Mouse (Mus musculus): ENCODE results near the gene Pde4dip.

DNA sequence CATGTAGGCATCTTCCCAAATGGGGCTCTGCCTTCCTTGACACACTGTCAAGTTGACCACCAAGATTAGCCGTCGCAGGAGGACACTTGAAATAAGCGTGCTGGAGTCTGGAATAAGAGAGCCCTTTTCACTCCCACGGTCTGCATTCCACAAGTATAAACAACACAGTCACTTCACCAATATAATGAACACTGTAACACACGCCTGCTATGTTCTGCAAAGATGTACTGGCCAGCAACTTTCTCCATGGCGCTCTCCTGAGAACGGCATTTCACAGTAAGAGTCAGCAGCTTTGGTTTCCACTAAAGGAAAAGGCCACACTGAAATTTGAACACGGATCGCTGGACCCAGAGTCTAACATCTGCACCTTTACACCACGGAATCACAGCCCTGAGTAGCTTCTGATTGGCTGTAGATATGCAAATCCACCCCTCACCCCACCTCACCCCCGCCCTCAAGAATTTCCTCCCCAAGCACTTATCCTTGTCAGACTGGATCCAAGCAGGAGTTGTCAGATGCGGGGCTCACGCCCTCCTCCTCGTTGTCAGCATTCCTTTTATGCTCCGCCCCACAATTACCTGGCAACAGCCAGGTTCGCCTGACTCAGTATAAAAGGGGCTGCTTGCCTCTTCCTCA lies 204.8 kb downstream of the Pde4dip start:
- TF ChIP-seq POLR2A (IDR thresholded peaks at IDR 0.05; ENCODE audit: control insufficient read depth, extremely low read depth, insufficient read depth, low read length, poor library complexity) (no peak), CTCF (IDR thresholded peaks at IDR 0.05; ENCODE audit: borderline replicate concordance, control insufficient read depth, extremely low read depth, insufficient read depth, low read length, poor library complexity) (no peak)
